Mouse (Mus musculus) thymus, adult 2 months (tissue): ENCODE measurements at regions not wholly inside any gene's neighbourhood (a gene's known extent, or its start where the extent isn't known, plus 50 kb on each side); places are given as distances from the start of the nearest gene placed in this dataset.

ENCODE experiments used
- DNase-seq: peaks from one replicate; pipeline ENCODE4 v3.0.0; 2021
- H3K27ac ChIP-seq: fragments of 200-500 bp; 2 replicates; pipeline ENCODE4 v1.5.1; 2012; ENCODE audit warnings: low read length, control low read depth; ENCODE audit not compliant: control insufficient read depth, insufficient read depth
- H3K27me3 ChIP-seq: fragments of 200-500 bp; 2 replicates; pipeline ENCODE4 v1.6.1; 2012; ENCODE audit warnings: mild to moderate bottlenecking, low read length, moderate library complexity, mixed read lengths; ENCODE audit not compliant: control insufficient read depth, insufficient read depth
- H3K36me3 ChIP-seq: fragments of 200-500 bp; 2 replicates; pipeline ENCODE4 v1.6.1; 2012; ENCODE audit warnings: mild to moderate bottlenecking, low read length, moderate library complexity; ENCODE audit not compliant: control insufficient read depth, insufficient read depth
- H3K4me1 ChIP-seq: fragments of 200-500 bp; replicated peaks from 2 replicates; pipeline ENCODE4 v1.6.1; 2012; ENCODE audit warnings: low read length; ENCODE audit not compliant: control insufficient read depth, insufficient read depth
- H3K4me3 ChIP-seq: fragments of 200-500 bp; 2 replicates; pipeline ENCODE4 v1.5.1; 2012; ENCODE audit warnings: mild to moderate bottlenecking, low read length, control low read depth, moderate library complexity; ENCODE audit not compliant: control insufficient read depth, insufficient read depth
- CTCF ChIP-seq: fragments of 200-500 bp; IDR thresholded peaks from 2 replicates; pipeline ENCODE4 v1.5.1; 2012; ENCODE audit warnings: mild to moderate bottlenecking, control low read depth, low read length, moderate library complexity, borderline replicate concordance; ENCODE audit not compliant: control insufficient read depth, poor library complexity, insufficient read depth; ENCODE audit errors: extremely low read depth
- POLR2A ChIP-seq: fragments of 200-500 bp; IDR thresholded peaks from 2 replicates; pipeline ENCODE4 v1.6.1; 2012; ENCODE audit warnings: mild to moderate bottlenecking, low read length, control low read depth, moderate library complexity; ENCODE audit not compliant: control insufficient read depth, poor library complexity, insufficient read depth; ENCODE audit errors: extremely low read depth
- WGBS: fragments of 180-500 bp; shearing (Covaris S2); methylation state at CpG from one replicate; pipeline ENCODE4 v1.1.7; 2018; 5-methylcytosine and 5-hydroxymethylcytosine counted together

GRCm38 (mm10) chr1:73411452-73411851 lies 395.7 kb upstream of the Tnp1 start:
- no peak for DNase-seq
- 100% methylated on average over 2 of the region's 2 CpGs for WGBS
- Histone ChIP-seq H3K27me3 (no peaks in the 10 kb centered on the region), H3K27ac (no peak overlapping the region), H3K36me3 (no peaks in the 10 kb centered on the region), H3K4me1 (no peaks in the 10 kb centered on the region), H3K4me3 (no peak overlapping the region)
- TF ChIP-seq POLR2A (no peak), CTCF (no peak)

GRCm38 (mm10) chr1:73399178-73399577 lies 383.5 kb upstream of the Tnp1 start:
- no peak overlapping the region for H3K4me3 ChIP-seq
- H3K36me3 ChIP-seq = no peaks in the 10 kb centered on the region
- H3K27ac ChIP-seq = no peak overlapping the region
- no peaks in the 10 kb centered on the region for H3K27me3 ChIP-seq
- TF ChIP-seq CTCF (no peak), POLR2A (no peak)
- DNase-seq = no peak
- H3K4me1 ChIP-seq = no peaks in the 10 kb centered on the region
- 95% methylated on average over 3 of the region's 3 CpGs for WGBS

- 80% methylated on average over 1 of the region's 1 CpGs for WGBS
- no peak for TF ChIP-seq CTCF
- no peak for TF ChIP-seq POLR2A
- no peak overlapping the region for H3K4me3 ChIP-seq
- no peak overlapping the region for H3K27ac ChIP-seq
- no peak for DNase-seq
- H3K4me1 ChIP-seq = no peaks in the 10 kb centered on the region
- no peaks in the 10 kb centered on the region for H3K36me3 ChIP-seq
- H3K27me3 ChIP-seq = no peaks in the 10 kb centered on the region
Observed at GRCm38 (mm10) chr1:73395034-73395433, 379.3 kb upstream of the Tnp1 start.

GRCm38 (mm10) chr1:73394466-73394865 lies 378.8 kb upstream of the Tnp1 start:
- Histone ChIP-seq H3K4me1 (no peaks in the 10 kb centered on the region), H3K36me3 (no peaks in the 10 kb centered on the region), H3K4me3 (no peak overlapping the region), H3K27me3 (no peaks in the 10 kb centered on the region), H3K27ac (no peak overlapping the region)
- TF ChIP-seq POLR2A (no peak), CTCF (no peak)
- DNase-seq = no peak
- 69% methylated on average over 1 of the region's 1 CpGs for WGBS

GRCm38 (mm10) chr1:73392077-73392476 lies 376.4 kb upstream of the Tnp1 start:
- no peak for TF ChIP-seq CTCF
- TF ChIP-seq POLR2A = no peak
- H3K4me1 ChIP-seq = no peaks in the 10 kb centered on the region
- DNase-seq = no peak
- WGBS = 81% methylated on average over 10 of the region's 10 CpGs
- H3K36me3 ChIP-seq = no peaks in the 10 kb centered on the region
- no peak overlapping the region for H3K4me3 ChIP-seq
- H3K27me3 ChIP-seq = no peaks in the 10 kb centered on the region
- no peak overlapping the region for H3K27ac ChIP-seq

- Histone ChIP-seq H3K4me3 (no peak overlapping the region), H3K27ac (no peak overlapping the region), H3K4me1 (no peaks in the 10 kb centered on the region), H3K36me3 (no peaks in the 10 kb centered on the region), H3K27me3 (no peaks in the 10 kb centered on the region)
- TF ChIP-seq POLR2A (no peak), CTCF (no peak)
- 91% methylated on average over 3 of the region's 3 CpGs for WGBS
- no peak for DNase-seq
Observed at GRCm38 (mm10) chr1:73389976-73390375, 374.3 kb upstream of the Tnp1 start.

GRCm38 (mm10) chr1:73389174-73389573 lies 373.5 kb upstream of the Tnp1 start:
- Histone ChIP-seq H3K4me1 (no peaks in the 10 kb centered on the region), H3K27ac (no peak overlapping the region), H3K27me3 (no peaks in the 10 kb centered on the region), H3K4me3 (no peak overlapping the region), H3K36me3 (no peaks in the 10 kb centered on the region)
- no peak for DNase-seq
- 88% methylated on average over 3 of the region's 3 CpGs for WGBS
- TF ChIP-seq POLR2A (no peak), CTCF (no peak)
